In genomic region chr7:35554605-35555175, GRCm38 (mm10) we compare ENCODE assay signal across 9 mouse cellular contexts. TPM values are rescaled to one million over a fixed set of nuclear protein-coding genes. Genes with fewer than 3 reads are reported as not detected.
DNase-seq lines count a peak whose midpoint lies in the region; ATAC-seq and TF ChIP-seq lines count a peak whose summit lies in the region.
"Had no signal": no experiment of that assay in that cellular context is flagged by ENCODE, and none has a peak within 500 bp of the region (broad histone marks: within the 10 kb centered on the region; RNA-seq: fewer than 3 reads in every experiment).

No protein-coding gene starts in this region.

- H3K9ac ChIP-seq in heart, embryonic 13.5 days: peak overlapping the region; percentile 94
- peak overlapping the region; percentile 95 for H3K9ac ChIP-seq in liver, embryonic 16.5 days (ENCODE audit: low read depth, low read length)
- H3K9ac ChIP-seq in neural tube, embryonic 14.5 days (replicated peaks; ENCODE audit: low read depth, low read length): peak overlapping the region; percentile 91

- peak overlapping the region; percentile 98 for H3K4me3 ChIP-seq in cortical plate, adult 2 months (ENCODE audit: insufficient read depth, low read length)
- peak overlapping the region; percentile 88 for H3K4me3 ChIP-seq in heart, embryonic 13.5 days
- peak overlapping the region; percentile 88 for H3K4me3 ChIP-seq in liver, embryonic 16.5 days (ENCODE audit: low read depth, low read length)
- H3K4me3 ChIP-seq in neural tube, embryonic 14.5 days (ENCODE audit: low read depth, low read length): peak overlapping the region; percentile 73

- 0 out of 2 replicates have a peak, but pooled peaks have one; percentile 9 for ATAC-seq in heart, embryonic 13.5 days (ENCODE audit: extremely low read depth, insufficient number of reproducible peaks, low FRiP score, low TSS enrichment)
- peak; percentile 5 for ATAC-seq in liver, embryonic 16.5 days (ENCODE audit: low read depth)
- ATAC-seq in neural tube, embryonic 14.5 days (ENCODE audit: low read depth): peak; percentile 42; the same call in 1 of the 2 replicates

- DNase-seq in A20 (ENCODE audit: low read depth, low spot score): peak; percentile 79
- DNase-seq in NIH3T3 (ENCODE audit: low read depth): peak; percentile 48
- peak; percentile 12 to 61 for DNase-seq in layer of hippocampus, adult 18-20 months (ENCODE audit: low spot score in 2 of 2)
- DNase-seq in thymus, postnatal 36 days: peak; percentile 18 to 34

- H3K27me3 ChIP-seq in heart, embryonic 13.5 days (replicated peaks): no peaks in the 10 kb centered on the region
- no peaks in the 10 kb centered on the region for H3K27me3 ChIP-seq in liver, embryonic 16.5 days (ENCODE audit: control insufficient read depth, insufficient read depth, low read depth, low read length)
- H3K27me3 ChIP-seq in neural tube, embryonic 14.5 days (ENCODE audit: control insufficient read depth, insufficient read depth, low read length): no peaks in the 10 kb centered on the region

- H3K9me3 ChIP-seq in heart, embryonic 13.5 days: no peaks in the 10 kb centered on the region
- H3K9me3 ChIP-seq in liver, embryonic 16.5 days (replicated peaks; ENCODE audit: control insufficient read depth, low read length): no peaks in the 10 kb centered on the region
- no peaks in the 10 kb centered on the region for H3K9me3 ChIP-seq in neural tube, embryonic 14.5 days (ENCODE audit: control insufficient read depth, low read length)

- no peaks in the 10 kb centered on the region for H3K4me1 ChIP-seq in cortical plate, adult 2 months (ENCODE audit: control insufficient read depth, insufficient read depth, low read length)
- H3K4me1 ChIP-seq in heart, embryonic 13.5 days: peaks cover 29% of the 10 kb centered on the region
- peaks cover 61% of the 10 kb centered on the region for H3K4me1 ChIP-seq in liver, embryonic 16.5 days (ENCODE audit: control insufficient read depth, low read depth, low read length)
- no peaks in the 10 kb centered on the region for H3K4me1 ChIP-seq in neural tube, embryonic 14.5 days (ENCODE audit: control insufficient read depth, insufficient read depth, low read length)

- 4% methylated on average over 28 of the region's 28 CpGs for WGBS in heart, embryonic 13.5 days
- 1% methylated on average over 28 of the region's 28 CpGs for WGBS in liver, embryonic 16.5 days (ENCODE audit: insufficient replicate concordance)
- WGBS in neural tube, embryonic 14.5 days: 4% methylated on average over 28 of the region's 28 CpGs

- H3K36me3 ChIP-seq in heart, embryonic 13.5 days: peaks cover 22% of the 10 kb centered on the region
- peaks cover 16% of the 10 kb centered on the region for H3K36me3 ChIP-seq in liver, embryonic 16.5 days (ENCODE audit: control insufficient read depth, insufficient read depth)
- peaks cover 6% of the 10 kb centered on the region; the same call in 1 of the 2 replicates for H3K36me3 ChIP-seq in neural tube, embryonic 14.5 days (ENCODE audit: control insufficient read depth, insufficient read depth, low read length)

- peak overlapping the region; percentile 96 for H3K4me2 ChIP-seq in heart, embryonic 13.5 days
- H3K4me2 ChIP-seq in liver, embryonic 16.5 days (ENCODE audit: low read depth, low read length): peak overlapping the region; percentile 96
- H3K4me2 ChIP-seq in neural tube, embryonic 14.5 days (ENCODE audit: low read depth, low read length): peak overlapping the region; percentile 55

- no peak for TF ChIP-seq CTCF in cortical plate, adult 2 months (IDR thresholded peaks at IDR 0.05; ENCODE audit: extremely low read depth, insufficient read depth, low read length)

- no peak for TF ChIP-seq POLR2A in cortical plate, adult 2 months (IDR thresholded peaks at IDR 0.05; ENCODE audit: extremely low read depth, insufficient read depth, low read length)

- H3K27ac ChIP-seq in cortical plate, adult 2 months (ENCODE audit: insufficient read depth, low read length): peak overlapping the region; percentile 97
- H3K27ac ChIP-seq in heart, embryonic 13.5 days (replicated peaks): peak overlapping the region; percentile 99
- H3K27ac ChIP-seq in liver, embryonic 16.5 days (ENCODE audit: low read length): peak overlapping the region; percentile 98
- H3K27ac ChIP-seq in neural tube, embryonic 14.5 days (ENCODE audit: low read depth, low read length): peak overlapping the region; percentile 97

RNA-seq across cellular contexts. Expression of gene Nudt19, which starts 1.4 kb away (rescaled TPM):
- 123 and 129 TPM in 2 replicates for polyA plus RNA-seq in cortical plate, adult 2 months (2012; rRNA removed)
- polyA plus RNA-seq in heart, embryonic 13.5 days (2015; fragmentation: Nextera tagmentation; extraction: Ambion mirVana): 89.9 and 104 TPM in 2 replicates
- 10 to 100 TPM; 62.4 to 65.4 TPM for total RNA-seq in layer of hippocampus, adult 18-20 months (2021)
- 50.7 and 54.6 TPM in 2 replicates for polyA plus RNA-seq in liver, embryonic 16.5 days (2015; fragmentation: Nextera tagmentation; extraction: Ambion mirVana)
- 107 and 137 TPM in 2 replicates for polyA plus RNA-seq in neural tube, embryonic 14.5 days (2014; fragmentation: Nextera tagmentation; extraction: Ambion mirVana)

RNA-seq across cellular contexts. Expression of gene Tdrd12, which starts 17.1 kb away (rescaled TPM):
- polyA plus RNA-seq in cortical plate, adult 2 months (2012; rRNA removed): 0.25 and 0.40 TPM in 2 replicates
- 0.88 and 0.99 TPM in 2 replicates for polyA plus RNA-seq in heart, embryonic 13.5 days (2015; fragmentation: Nextera tagmentation; extraction: Ambion mirVana)
- total RNA-seq in layer of hippocampus, adult 18-20 months (2021): under 1 TPM; 0.27 to 0.56 TPM
- polyA plus RNA-seq in liver, embryonic 16.5 days (2015; fragmentation: Nextera tagmentation; extraction: Ambion mirVana): 0.04 and 0.12 TPM in 2 replicates
- polyA plus RNA-seq in neural tube, embryonic 14.5 days (2014; fragmentation: Nextera tagmentation; extraction: Ambion mirVana): 0.50 and 1.1 TPM in 2 replicates
- total RNA-seq: heart, postnatal 36 days had no signal

RNA-seq across cellular contexts. Expression of gene Rgs9bp, which starts 30.7 kb away (rescaled TPM):
- 0.08 TPM in 2 replicates for polyA plus RNA-seq in cortical plate, adult 2 months (2012; rRNA removed)
- 0.49 and 0.51 TPM in 2 replicates for polyA plus RNA-seq in heart, embryonic 13.5 days (2015; fragmentation: Nextera tagmentation; extraction: Ambion mirVana)
- under 1 TPM; 0.22 to 0.23 TPM for total RNA-seq in layer of hippocampus, adult 18-20 months (2021)
- polyA plus RNA-seq in liver, embryonic 16.5 days (2015; fragmentation: Nextera tagmentation; extraction: Ambion mirVana): 0.04 and 0.06 TPM in 2 replicates
- polyA plus RNA-seq in neural tube, embryonic 14.5 days (2014; fragmentation: Nextera tagmentation; extraction: Ambion mirVana): 0.08 and 0.30 TPM in 2 replicates

RNA-seq across cellular contexts. Expression of gene Ankrd27, which starts 31.4 kb away (rescaled TPM):
- polyA plus RNA-seq in cortical plate, adult 2 months (2012; rRNA removed): 34.9 and 38.0 TPM in 2 replicates
- polyA plus RNA-seq in heart, embryonic 13.5 days (2015; fragmentation: Nextera tagmentation; extraction: Ambion mirVana): 15.3 and 15.6 TPM in 2 replicates
- 10 to 100 TPM; 36.2 to 37.8 TPM for total RNA-seq in layer of hippocampus, adult 18-20 months (2021)
- 23.3 and 23.9 TPM in 2 replicates for polyA plus RNA-seq in liver, embryonic 16.5 days (2015; fragmentation: Nextera tagmentation; extraction: Ambion mirVana)
- polyA plus RNA-seq in neural tube, embryonic 14.5 days (2014; fragmentation: Nextera tagmentation; extraction: Ambion mirVana): 18.5 TPM in 2 replicates

Comparison
In these comparisons a context has a peak if more than half of its experiments do, and no peak if none do; other contexts are left out.
1. Peak in every context shown above with its lines: DNase-seq, ATAC-seq, H3K4me3 ChIP-seq and H3K27ac ChIP-seq.
2. DNase-seq: peak in every context shown above with its lines; median percentile 79 in A20; 48 in NIH3T3; 36 in layer of hippocampus, adult 18-20 months; 26 in thymus, postnatal 36 days.